Comparison of ENCODE assay signal across 8 mouse cellular contexts in the genomic region with DNA sequence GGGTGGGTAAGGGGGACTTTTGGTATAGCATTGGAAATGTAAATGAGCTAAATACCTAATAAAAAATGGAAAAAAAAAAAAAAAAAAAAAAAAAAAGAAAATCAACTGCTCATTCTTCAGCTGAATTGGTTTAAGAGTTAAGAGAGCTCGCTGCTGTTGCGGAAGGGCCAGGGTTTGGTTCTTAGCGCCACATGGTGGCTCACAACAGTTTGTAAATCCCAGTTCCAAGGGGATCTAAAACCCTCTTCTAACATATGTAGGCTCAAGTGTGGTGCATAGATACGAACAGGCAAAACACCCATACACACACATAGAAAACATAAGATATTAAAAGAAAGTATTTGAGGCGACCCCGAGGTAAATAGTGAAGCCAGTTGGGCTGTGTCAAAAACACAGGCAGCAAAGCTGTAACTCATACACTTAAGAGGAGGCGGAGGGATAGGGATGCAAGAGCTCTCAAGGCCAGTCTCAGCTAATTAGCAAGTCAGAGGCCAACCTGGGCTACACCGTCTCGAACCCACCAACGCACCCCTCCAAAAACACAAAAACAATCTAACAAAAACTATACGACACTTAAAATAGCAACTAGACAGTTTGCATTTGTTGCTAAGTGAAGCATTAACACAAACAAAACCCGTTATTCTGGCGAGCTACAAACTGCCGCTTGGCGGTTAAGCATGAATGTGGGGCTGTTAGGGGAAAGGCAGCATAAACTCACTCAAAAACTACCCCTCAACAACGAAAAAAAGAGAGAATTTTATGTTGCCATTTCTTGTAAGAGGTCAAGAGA. TPM values are rescaled to one million over a fixed set of nuclear protein-coding genes. Genes with fewer than 3 reads are reported as not detected.
DNase-seq lines count a peak whose midpoint lies in the region; ATAC-seq and TF ChIP-seq lines count a peak whose summit lies in the region.

No protein-coding gene starts in this region.

- no peak for DNase-seq in layer of hippocampus, adult 2 months (ENCODE audit: low spot score in 2 of 2)
- DNase-seq in layer of hippocampus, adult 9-10 months (ENCODE audit: low spot score), result no peak
- DNase-seq in T-cell, adult 2 months (ENCODE audit: low spot score), result peak; percentile 6
- no peak for DNase-seq in hindbrain, embryonic 10.5 days (ENCODE audit: low spot score)
- no peak for DNase-seq in gastrocnemius, postnatal 14 days
- DNase-seq in thymus, postnatal 36 days, result no peak
- no peak for DNase-seq in ovary, adult 18-20 months (ENCODE audit: low spot score)

- H3K4me2 ChIP-seq in midbrain, embryonic 12.5 days (replicated peaks), result peak overlapping the region; percentile 72

- no peak for TF ChIP-seq CTCF in layer of hippocampus, adult 2 months (conservative IDR thresholded peaks at IDR 0.05)

- H3K4me1 ChIP-seq in hindbrain, embryonic 10.5 days (replicated peaks), result peaks cover 6% of the 10 kb centered on the region
- peaks cover 6% of the 10 kb centered on the region for H3K4me1 ChIP-seq in midbrain, embryonic 12.5 days

- peak overlapping the region; percentile 81 for H3K9ac ChIP-seq in midbrain, embryonic 12.5 days (replicated peaks)

- WGBS in hindbrain, embryonic 10.5 days, result 34% methylated on average over 16 of the region's 16 CpGs
- 40% methylated on average over 16 of the region's 16 CpGs for WGBS in midbrain, embryonic 12.5 days

- peak overlapping the region; percentile 89 for H3K27ac ChIP-seq in layer of hippocampus, adult 2 months
- H3K27ac ChIP-seq in hindbrain, embryonic 10.5 days, result peak overlapping the region; percentile 90
- H3K27ac ChIP-seq in midbrain, embryonic 12.5 days (replicated peaks), result peak overlapping the region; percentile 75; the same call in 1 of the 2 replicates

- peaks cover 28% of the 10 kb centered on the region for H3K36me3 ChIP-seq in hindbrain, embryonic 10.5 days
- H3K36me3 ChIP-seq in midbrain, embryonic 12.5 days, result peaks cover 22% of the 10 kb centered on the region

- H3K9me3 ChIP-seq in hindbrain, embryonic 10.5 days, result no peaks in the 10 kb centered on the region
- no peaks in the 10 kb centered on the region for H3K9me3 ChIP-seq in midbrain, embryonic 12.5 days

- peak overlapping the region; percentile 87 for H3K4me3 ChIP-seq in layer of hippocampus, adult 2 months
- peak overlapping the region; percentile 91 for H3K4me3 ChIP-seq in hindbrain, embryonic 10.5 days
- H3K4me3 ChIP-seq in midbrain, embryonic 12.5 days, result peak overlapping the region; percentile 90

- no peaks in the 10 kb centered on the region for H3K27me3 ChIP-seq in hindbrain, embryonic 10.5 days (ENCODE audit: insufficient read depth, poor library complexity, severe bottlenecking)
- H3K27me3 ChIP-seq in midbrain, embryonic 12.5 days, result no peaks in the 10 kb centered on the region

- ATAC-seq in midbrain, embryonic 12.5 days (ENCODE audit: low FRiP score, low read depth), result no peak

- intact Hi-C loops in gastrocnemius, postnatal 14 days (cut with DNase I; ENCODE audit: low total_unique reads), result no loop called here

RNA-seq across cellular contexts. Expression of a gene that starts 0.8 kb away (rescaled TPM):
- total RNA-seq in layer of hippocampus, adult 2 months (2021), result 10 to 100 TPM; 29.8 to 32.8 TPM
- polyA plus RNA-seq in hindbrain, embryonic 10.5 days (2016; fragmentation: Nextera tagmentation; extraction: Ambion mirVana), result 22.2 and 25.2 TPM in 2 replicates
- 17.6 and 18.3 TPM in 2 replicates for polyA plus RNA-seq in midbrain, embryonic 12.5 days (2016; fragmentation: Nextera tagmentation; extraction: Ambion mirVana)
- 10 to 100 TPM; 29.8 to 31.2 TPM for total RNA-seq in gastrocnemius, postnatal 14 days (2021)

RNA-seq across cellular contexts. Expression of a gene that starts 34.7 kb away (rescaled TPM):
- total RNA-seq in layer of hippocampus, adult 2 months (2021), result 10 to 100 TPM; 17.1 to 17.3 TPM
- 8.0 and 10.7 TPM in 2 replicates for polyA plus RNA-seq in hindbrain, embryonic 10.5 days (2016; fragmentation: Nextera tagmentation; extraction: Ambion mirVana)
- 11.1 and 11.3 TPM in 2 replicates for polyA plus RNA-seq in midbrain, embryonic 12.5 days (2016; fragmentation: Nextera tagmentation; extraction: Ambion mirVana)
- total RNA-seq in gastrocnemius, postnatal 14 days (2021), result 10 to 100 TPM in 1 of 2 experiments, 1 to 10 TPM in 1; 9.3 to 11.0 TPM

RNA-seq across cellular contexts. Expression of a gene that starts 36.1 kb away (rescaled TPM):
- total RNA-seq in layer of hippocampus, adult 2 months (2021), result 10 to 100 TPM; 79.5 to 86.3 TPM
- polyA plus RNA-seq in hindbrain, embryonic 10.5 days (2016; fragmentation: Nextera tagmentation; extraction: Ambion mirVana), result 76.2 TPM in 2 replicates
- 81.5 and 82.0 TPM in 2 replicates for polyA plus RNA-seq in midbrain, embryonic 12.5 days (2016; fragmentation: Nextera tagmentation; extraction: Ambion mirVana)
- total RNA-seq in gastrocnemius, postnatal 14 days (2021), result 10 to 100 TPM; 46.3 to 53.3 TPM

RNA-seq across cellular contexts. Expression of a gene that starts 59.3 kb away (rescaled TPM):
- not detected for total RNA-seq in layer of hippocampus, adult 2 months (2021)
- polyA plus RNA-seq in hindbrain, embryonic 10.5 days (2016; fragmentation: Nextera tagmentation; extraction: Ambion mirVana), result 17.0 and 17.4 TPM in 2 replicates
- polyA plus RNA-seq in midbrain, embryonic 12.5 days (2016; fragmentation: Nextera tagmentation; extraction: Ambion mirVana), result 0.60 TPM in 1 of 2 replicates, not detected in the other
- not detected for total RNA-seq in gastrocnemius, postnatal 14 days (2021)
